Mouse (Mus musculus): ENCODE measurements around the gene Wdr20. TPM values are rescaled to one million over a fixed set of nuclear protein-coding genes. Genes with fewer than 3 reads are reported as not detected.
"Not testable (repeated sequence)": the region's sequence is repeated elsewhere in the genome, so short reads cannot be mapped to it uniquely, and the experiment has no call there.

Gene Wdr20
- 24.0 and 25.3 TPM in 2 replicates for polyA plus RNA-seq (2015; fragmentation: Nextera tagmentation; extraction: Ambion mirVana)

- H3K4me2 ChIP-seq, result peak within 1 kb of the TSS; percentile 89
- peak; percentile 95 for ATAC-seq (ENCODE audit: insufficient read depth, low FRiP score, low read depth)
- H3K4me1 ChIP-seq, result peaks cover 8% of the 10 kb centered on the region; the same call in 1 of the 2 replicates
- no peaks in the 10 kb centered on the region for H3K36me3 ChIP-seq
- H3K27ac ChIP-seq, result peak within 1 kb of the TSS; percentile 86
- no peaks in the 10 kb centered on the region for H3K27me3 ChIP-seq (replicated peaks)
- no peaks in the 10 kb centered on the region for H3K9me3 ChIP-seq
- H3K9ac ChIP-seq, result peak within 1 kb of the TSS; percentile 92
- under 1% methylated on average over 67 of the region's 69 CpGs for WGBS
- H3K4me3 ChIP-seq (replicated peaks), result peak within 1 kb of the TSS; percentile 98
These were observed at the start of gene Wdr20 for GRCm38 (mm10) chr12:110737170-110738157. Wdr20 (plus strand) TSS chr12:110737944.

GRCm38 (mm10) chr12:110688921-110689320 is 48.8 kb upstream of the Wdr20 start:
- Histone ChIP-seq H3K27ac (peak overlapping the region; percentile 80; the same call in 1 of the 2 replicates), H3K36me3 (peaks cover 25% of the 10 kb centered on the region)
- not testable (repeated sequence) for H3K4me2 ChIP-seq; H3K9ac ChIP-seq; H3K9me3 ChIP-seq; H3K4me3 ChIP-seq (replicated peaks); ATAC-seq (ENCODE audit: insufficient read depth, low FRiP score, low read depth); H3K27me3 ChIP-seq (replicated peaks); H3K4me1 ChIP-seq
- WGBS, result 94% methylated on average over 3 of the region's 3 CpGs

- H3K9me3 ChIP-seq, result no peaks in the 10 kb centered on the region
- H3K4me3 ChIP-seq (replicated peaks), result no peak overlapping the region
- no peak overlapping the region for H3K27ac ChIP-seq
- 88% methylated on average over 6 of the region's 6 CpGs for WGBS
- ATAC-seq (ENCODE audit: insufficient read depth, low FRiP score, low read depth), result no peak
- H3K4me1 ChIP-seq, result peaks cover 15% of the 10 kb centered on the region; the same call in 1 of the 2 replicates
- no peak overlapping the region for H3K4me2 ChIP-seq
- no peaks in the 10 kb centered on the region for H3K27me3 ChIP-seq (replicated peaks)
- H3K9ac ChIP-seq, result no peak overlapping the region
- peaks cover 30% of the 10 kb centered on the region for H3K36me3 ChIP-seq
These were observed 47.7 kb upstream of the Wdr20 start for GRCm38 (mm10) chr12:110689919-110690643.

- H3K27ac ChIP-seq; H3K4me2 ChIP-seq; ATAC-seq (ENCODE audit: insufficient read depth, low FRiP score, low read depth); H3K9me3 ChIP-seq; H3K9ac ChIP-seq; H3K4me3 ChIP-seq (replicated peaks); H3K27me3 ChIP-seq (replicated peaks): not testable (repeated sequence)
- Histone ChIP-seq H3K4me1 (peaks cover 16% of the 10 kb centered on the region), H3K36me3 (peaks cover 30% of the 10 kb centered on the region)
- WGBS, result 55% methylated on average over 5 of the region's 5 CpGs
These were observed 44.4 kb upstream of the Wdr20 start for GRCm38 (mm10) chr12:110693378-110693777.

GRCm38 (mm10) chr12:110695676-110696171 is 42.0 kb upstream of the Wdr20 start:
- Histone ChIP-seq H3K4me2 (peak overlapping the region; percentile 54), H3K9ac (peak overlapping the region; percentile 99), H3K9me3 (no peaks in the 10 kb centered on the region), H3K4me3 (replicated peaks) (peak overlapping the region; percentile 100), H3K27ac (peak overlapping the region; percentile 93), H3K27me3 (replicated peaks) (no peaks in the 10 kb centered on the region), H3K36me3 (peaks cover 15% of the 10 kb centered on the region), H3K4me1 (peaks cover 20% of the 10 kb centered on the region)
- under 1% methylated on average over 54 of the region's 55 CpGs for WGBS
- ATAC-seq (ENCODE audit: insufficient read depth, low FRiP score, low read depth), result peak; percentile 28

GRCm38 (mm10) chr12:110696173-110696974 is 41.4 kb upstream of the Wdr20 start:
- under 1% methylated on average over 89 of the region's 89 CpGs for WGBS
- no peaks in the 10 kb centered on the region for H3K9me3 ChIP-seq
- H3K27me3 ChIP-seq (replicated peaks), result no peaks in the 10 kb centered on the region
- peak; percentile 94 for ATAC-seq (ENCODE audit: insufficient read depth, low FRiP score, low read depth)
- peak overlapping the region; percentile 99 for H3K9ac ChIP-seq
- peaks cover 14% of the 10 kb centered on the region for H3K36me3 ChIP-seq
- peaks cover 23% of the 10 kb centered on the region for H3K4me1 ChIP-seq
- H3K4me3 ChIP-seq (replicated peaks), result peak overlapping the region; percentile 100
- peak overlapping the region; percentile 83 for H3K4me2 ChIP-seq
- H3K27ac ChIP-seq, result peak overlapping the region; percentile 93

GRCm38 (mm10) chr12:110696975-110697400 is 40.8 kb upstream of the Wdr20 start:
- H3K9ac ChIP-seq, result peak overlapping the region; percentile 80; the same call in 1 of the 2 replicates
- no peak for ATAC-seq (ENCODE audit: insufficient read depth, low FRiP score, low read depth)
- 43% methylated on average over 9 of the region's 9 CpGs for WGBS
- H3K9me3 ChIP-seq, result no peaks in the 10 kb centered on the region
- H3K27me3 ChIP-seq (replicated peaks), result no peaks in the 10 kb centered on the region
- peak overlapping the region; percentile 83 for H3K4me2 ChIP-seq
- peak overlapping the region; percentile 100 for H3K4me3 ChIP-seq (replicated peaks)
- H3K36me3 ChIP-seq, result peaks cover 9% of the 10 kb centered on the region
- H3K4me1 ChIP-seq, result peaks cover 23% of the 10 kb centered on the region
- H3K27ac ChIP-seq, result peak overlapping the region; percentile 93

GRCm38 (mm10) chr12:110697457-110697856 is 40.3 kb upstream of the Wdr20 start:
- Histone ChIP-seq H3K9me3 (no peaks in the 10 kb centered on the region), H3K9ac (no peak overlapping the region), H3K27me3 (replicated peaks) (no peaks in the 10 kb centered on the region), H3K27ac (peak overlapping the region; percentile 49; the same call in 1 of the 2 replicates), H3K4me1 (peaks cover 23% of the 10 kb centered on the region), H3K36me3 (peaks cover 9% of the 10 kb centered on the region), H3K4me2 (no peak overlapping the region), H3K4me3 (replicated peaks) (no peak overlapping the region)
- ATAC-seq (ENCODE audit: insufficient read depth, low FRiP score, low read depth), result no peak
- 65% methylated on average over 5 of the region's 5 CpGs for WGBS

- Histone ChIP-seq H3K4me1 (peaks cover 21% of the 10 kb centered on the region), H3K4me3 (replicated peaks) (no peak overlapping the region), H3K4me2 (no peak overlapping the region), H3K9ac (no peak overlapping the region), H3K36me3 (peaks cover 5% of the 10 kb centered on the region; the same call in 1 of the 2 replicates), H3K27me3 (replicated peaks) (no peaks in the 10 kb centered on the region), H3K27ac (peak overlapping the region; percentile 49; the same call in 1 of the 2 replicates), H3K9me3 (no peaks in the 10 kb centered on the region)
- no peak for ATAC-seq (ENCODE audit: insufficient read depth, low FRiP score, low read depth)
- 68% methylated on average over 1 of the region's 1 CpGs for WGBS
These were observed 39.7 kb upstream of the Wdr20 start for GRCm38 (mm10) chr12:110698080-110698479.

GRCm38 (mm10) chr12:110698523-110699170 is 39.1 kb upstream of the Wdr20 start:
- Histone ChIP-seq H3K36me3 (peaks cover 5% of the 10 kb centered on the region; the same call in 1 of the 2 replicates), H3K27ac (peak overlapping the region; percentile 49; the same call in 1 of the 2 replicates), H3K27me3 (replicated peaks) (no peaks in the 10 kb centered on the region), H3K4me1 (peaks cover 21% of the 10 kb centered on the region), H3K9ac (no peak overlapping the region), H3K4me3 (replicated peaks) (no peak overlapping the region), H3K4me2 (peak overlapping the region; percentile 25), H3K9me3 (no peaks in the 10 kb centered on the region)
- 35% methylated on average over 13 of the region's 15 CpGs for WGBS
- no peak for ATAC-seq (ENCODE audit: insufficient read depth, low FRiP score, low read depth)

Data from stomach, embryonic 15.5 days (tissue).